Mouse (Mus musculus) limb, embryonic 12.5 days (tissue): ENCODE data around the gene Tor3a. TPM values are rescaled to one million over a fixed set of nuclear protein-coding genes. Genes with fewer than 3 reads are reported as not detected.

Source experiments
- ATAC-seq: fragments of 200-750 bp; cut with Nextera tagmentation; 2 replicates; pipeline ENCODE4 v1.8.0; 2017; ENCODE audit warnings: low read depth, moderate TSS enrichment; ENCODE audit not compliant: insufficient number of reproducible peaks, insufficient read depth, low FRiP score, low TSS enrichment
- H3K27ac ChIP-seq: fragments of 300-500 bp; sonication (generic); 2 replicates; pipeline ENCODE4 v1.5.1; 2016; ENCODE audit warnings: mild to moderate bottlenecking, moderate library complexity
- H3K27me3 ChIP-seq: fragments of 300-500 bp; sonication (generic); 2 replicates; pipeline ENCODE4 v1.6.1; 2016; ENCODE audit warnings: mild to moderate bottlenecking, moderate library complexity
- H3K36me3 ChIP-seq: fragments of 300-500 bp; sonication (generic); 2 replicates; pipeline ENCODE4 v1.6.1; 2016; ENCODE audit warnings: mild to moderate bottlenecking, moderate library complexity
- H3K4me1 ChIP-seq: fragments of 300-500 bp; sonication (generic); replicated peaks from 2 replicates; pipeline ENCODE4 v1.6.1; 2016
- H3K4me2 ChIP-seq: fragments of 300-500 bp; sonication (generic); 2 replicates; pipeline ENCODE4 v1.6.1; 2016; ENCODE audit warnings: mild to moderate bottlenecking, moderate library complexity
- H3K4me3 ChIP-seq: fragments of 300-500 bp; sonication (generic); replicated peaks from 2 replicates; pipeline ENCODE4 v1.5.1; 2016; ENCODE audit warnings: mild to moderate bottlenecking
- H3K9ac ChIP-seq: fragments of 300-500 bp; sonication (generic); replicated peaks from 2 replicates; pipeline ENCODE4 v1.6.1; 2016; ENCODE audit warnings: mild to moderate bottlenecking, moderate library complexity
- H3K9me3 ChIP-seq: fragments of 300-500 bp; sonication (generic); 2 replicates; pipeline ENCODE4 v1.6.1; 2016; ENCODE audit warnings: mild to moderate bottlenecking, moderate library complexity
- WGBS: fragments of 180-500 bp; shearing (Covaris S2); methylation state at CpG from one replicate; pipeline ENCODE4 v1.1.7; 2016; 5-methylcytosine and 5-hydroxymethylcytosine counted together
- polyA plus RNA-seq: library from polyadenylated mRNA; unstranded; fragments of >200 nt; fragmentation: Nextera tagmentation; extraction: Ambion mirVana; gene quantifications from 2 replicates; pipeline ENCODE4 v1.2.1, GENCODE M21; 2016

Gene Tor3a
- polyA plus RNA-seq, 1 experiment from 2014 or later: 7.9 TPM

DNA sequence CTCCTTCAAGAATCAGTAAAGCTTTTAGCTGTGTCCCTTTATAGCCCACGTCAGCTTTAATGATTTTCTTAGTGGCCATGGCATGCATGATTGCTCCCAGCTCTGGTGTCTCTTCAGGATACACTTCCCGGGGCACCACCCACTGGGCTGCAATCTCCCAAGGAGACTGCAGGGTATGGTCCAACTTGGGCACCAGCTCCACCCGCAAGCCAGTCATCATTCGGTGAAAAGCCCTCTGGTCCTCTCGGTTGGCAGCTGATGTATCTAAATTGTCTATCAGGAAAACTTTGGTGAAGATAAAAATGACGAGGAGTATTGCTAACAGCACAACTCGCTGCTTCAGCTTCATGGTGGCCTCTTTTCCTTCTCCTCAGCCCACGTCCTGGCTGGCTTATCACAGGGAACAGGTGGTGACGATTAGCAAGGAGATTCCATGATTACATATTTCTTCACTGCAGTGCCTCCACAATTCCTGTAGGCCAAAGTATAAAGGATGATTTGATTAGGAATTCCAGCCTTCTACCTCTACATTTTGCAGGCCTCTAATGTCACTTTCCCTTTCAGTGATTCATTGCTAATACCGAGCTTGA lies 31.6 kb upstream of the Tor3a start:
- no peak overlapping the region for H3K4me2 ChIP-seq
- H3K9ac ChIP-seq: no peak overlapping the region
- peaks cover 10% of the 10 kb centered on the region for H3K4me1 ChIP-seq
- WGBS: 82% methylated on average over 10 of the region's 10 CpGs
- no peaks in the 10 kb centered on the region for H3K27me3 ChIP-seq
- peaks cover 45% of the 10 kb centered on the region for H3K36me3 ChIP-seq
- ATAC-seq: no peak
- H3K9me3 ChIP-seq: no peaks in the 10 kb centered on the region
- H3K27ac ChIP-seq: no peak overlapping the region
- H3K4me3 ChIP-seq: no peak overlapping the region

DNA sequence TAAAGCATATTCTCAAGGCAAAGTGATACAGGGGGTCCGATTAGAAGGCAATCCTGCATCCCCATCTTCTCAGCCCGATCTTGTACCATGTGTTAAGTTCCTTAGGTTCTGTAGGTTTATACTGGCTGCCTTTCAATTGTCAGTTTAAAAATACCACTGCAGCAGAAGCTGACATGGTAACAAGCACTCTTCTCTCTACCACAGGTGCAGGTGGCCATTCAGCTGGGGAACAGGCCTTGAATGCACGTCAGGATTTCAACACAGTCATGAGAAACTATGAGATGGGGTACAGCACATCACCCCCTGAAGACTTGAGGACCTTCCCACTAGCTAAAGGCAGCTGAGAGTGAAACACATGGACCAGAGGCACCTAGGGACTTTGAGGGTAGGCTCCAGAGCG lies 29.3 kb upstream of the Tor3a start:
- H3K4me1 ChIP-seq: no peaks in the 10 kb centered on the region
- H3K4me3 ChIP-seq: no peak overlapping the region
- H3K27ac ChIP-seq: no peak overlapping the region
- peaks cover 64% of the 10 kb centered on the region for H3K36me3 ChIP-seq
- WGBS: 89% methylated on average over 4 of the region's 4 CpGs
- H3K4me2 ChIP-seq: no peak overlapping the region
- H3K9me3 ChIP-seq: no peaks in the 10 kb centered on the region
- H3K27me3 ChIP-seq: no peaks in the 10 kb centered on the region
- ATAC-seq: no peak
- H3K9ac ChIP-seq: no peak overlapping the region

DNA sequence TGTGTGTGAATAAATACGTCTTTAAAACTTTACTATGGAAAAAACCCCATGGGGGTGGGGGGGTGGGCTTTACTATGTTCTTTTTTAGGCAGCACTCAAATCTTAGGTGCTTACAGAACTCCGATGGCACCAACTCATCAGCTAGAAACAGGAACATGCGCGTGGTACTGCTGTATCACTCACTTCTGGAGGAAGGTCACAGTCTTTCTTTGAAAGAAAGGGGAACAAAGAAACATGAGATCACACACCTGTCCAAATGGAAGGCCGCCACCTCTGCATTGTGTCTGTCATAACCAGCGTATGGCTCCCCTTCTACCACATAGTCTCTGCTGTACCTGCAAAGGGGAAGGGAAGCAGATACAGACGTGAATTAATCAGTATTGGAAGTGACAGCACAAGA lies 28.0 kb upstream of the Tor3a start:
- Histone ChIP-seq H3K27ac (no peak overlapping the region), H3K4me2 (no peak overlapping the region), H3K4me3 (no peak overlapping the region), H3K9ac (no peak overlapping the region), H3K36me3 (peaks cover 75% of the 10 kb centered on the region), H3K9me3 (no peaks in the 10 kb centered on the region), H3K4me1 (no peaks in the 10 kb centered on the region), H3K27me3 (no peaks in the 10 kb centered on the region)
- no peak for ATAC-seq
- WGBS: 85% methylated on average over 7 of the region's 7 CpGs

DNA sequence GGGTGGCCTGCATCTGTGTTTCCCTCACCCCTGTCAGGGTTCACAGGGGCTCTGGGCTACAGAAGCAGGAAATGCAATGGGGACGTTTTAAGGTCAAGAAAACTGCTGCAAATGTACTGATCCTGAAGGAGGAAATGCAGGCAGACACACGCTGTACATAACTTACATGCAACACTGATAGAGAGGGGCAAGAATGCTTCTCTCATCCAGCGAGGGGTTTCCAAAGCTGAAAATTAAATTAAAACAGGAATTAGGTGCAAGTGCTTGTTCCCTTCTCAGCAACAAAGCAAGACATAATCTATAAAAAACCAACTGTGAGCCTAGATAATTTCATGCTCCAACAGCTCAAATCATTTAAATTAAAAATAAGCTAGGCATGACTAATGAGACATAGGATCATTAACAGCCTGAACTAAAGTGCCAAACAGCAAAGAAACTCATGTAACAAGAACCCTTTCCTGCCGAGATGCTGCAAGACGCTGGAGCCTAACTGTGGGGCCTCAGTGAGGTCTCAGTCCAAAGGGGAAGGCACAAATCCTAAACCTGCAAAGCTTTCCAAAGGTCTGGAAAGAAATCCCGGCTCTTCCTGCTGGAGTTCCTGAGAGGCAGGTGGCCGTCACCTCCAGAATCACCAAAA lies 12.0 kb upstream of the Tor3a start:
- Histone ChIP-seq H3K27me3 (no peaks in the 10 kb centered on the region), H3K4me3 (no peak overlapping the region), H3K4me2 (no peak overlapping the region), H3K9me3 (no peaks in the 10 kb centered on the region), H3K4me1 (0 out of 2 replicates have a peak, but pooled peaks cover 5% of the 10 kb centered on the region), H3K9ac (no peak overlapping the region), H3K36me3 (peaks cover 85% of the 10 kb centered on the region), H3K27ac (no peak overlapping the region)
- ATAC-seq: no peak
- 71% methylated on average over 7 of the region's 7 CpGs for WGBS

DNA sequence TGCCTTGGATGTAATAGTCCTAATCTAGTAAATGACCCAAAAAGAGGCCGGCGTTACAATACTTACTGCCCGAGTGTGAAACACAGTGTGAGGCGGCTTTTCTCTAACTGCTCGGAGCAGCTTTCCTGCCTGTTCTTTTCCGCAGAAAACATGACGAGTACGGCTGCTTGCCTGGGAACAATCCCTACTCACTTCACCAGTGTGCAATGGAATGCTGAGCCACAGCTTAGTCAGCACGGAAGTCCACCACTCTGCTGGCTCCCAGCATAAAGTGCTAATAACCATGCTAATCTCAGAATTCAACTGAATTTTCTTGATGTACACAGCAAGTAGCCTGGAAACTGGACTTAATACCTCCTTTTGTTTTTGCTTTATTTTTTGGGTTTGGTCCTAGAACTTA lies 5.4 kb upstream of the Tor3a start:
- no peak for ATAC-seq
- Histone ChIP-seq H3K9me3 (no peaks in the 10 kb centered on the region), H3K36me3 (peaks cover 42% of the 10 kb centered on the region), H3K4me3 (no peak overlapping the region), H3K9ac (no peak overlapping the region), H3K27me3 (no peaks in the 10 kb centered on the region), H3K27ac (no peak overlapping the region), H3K4me1 (peaks cover under 1% of the 10 kb centered on the region; the same call in 1 of the 2 replicates), H3K4me2 (no peak overlapping the region)
- WGBS: 83% methylated on average over 9 of the region's 9 CpGs

DNA sequence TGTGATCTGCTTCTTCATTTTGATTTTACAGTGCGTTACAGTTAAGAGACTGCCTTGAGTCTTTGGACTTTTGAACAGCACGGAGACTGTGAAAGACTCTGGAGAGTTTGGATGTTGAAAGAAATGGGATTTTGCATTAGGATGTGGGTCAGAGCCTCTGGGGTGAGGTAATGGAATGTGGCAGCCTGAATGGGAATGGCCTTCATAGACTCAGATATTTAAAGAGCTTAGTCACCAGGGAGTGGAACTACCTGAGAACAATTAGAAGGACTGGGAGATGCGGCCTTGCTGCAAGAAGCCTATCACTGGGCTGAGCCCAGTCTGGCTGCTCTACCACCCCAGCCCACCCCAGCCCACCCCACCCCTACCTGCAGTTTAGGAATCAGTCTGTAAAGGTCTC lies 3.1 kb upstream of the Tor3a start:
- Histone ChIP-seq H3K9ac (no peak overlapping the region), H3K4me2 (no peak overlapping the region), H3K4me1 (peaks cover 20% of the 10 kb centered on the region), H3K9me3 (no peaks in the 10 kb centered on the region), H3K36me3 (peaks cover 23% of the 10 kb centered on the region), H3K27ac (no peak overlapping the region), H3K4me3 (no peak overlapping the region), H3K27me3 (peaks cover 10% of the 10 kb centered on the region; the same call in 1 of the 2 replicates)
- no peak for ATAC-seq
- WGBS: 80% methylated on average over 3 of the region's 3 CpGs

DNA sequence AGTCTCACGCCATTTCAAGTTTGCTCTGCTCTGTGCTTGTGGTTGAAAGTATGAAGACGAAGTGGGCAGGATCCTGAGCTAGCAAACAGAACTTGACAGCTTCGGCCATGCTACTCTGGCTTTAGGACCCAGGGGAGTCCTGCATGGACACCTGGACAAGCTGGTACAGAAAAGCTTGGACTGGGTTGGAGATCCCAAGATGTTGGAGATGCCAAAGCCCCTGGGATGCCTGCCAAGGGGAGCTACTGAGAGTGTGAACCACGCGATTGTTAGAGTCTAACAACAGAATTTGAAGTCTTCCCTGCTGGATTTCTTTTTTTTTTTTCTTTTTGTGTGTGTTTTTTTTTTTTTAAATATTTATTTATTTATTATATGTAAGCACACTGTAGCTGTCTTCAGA lies 2.4 kb upstream of the Tor3a start:
- Histone ChIP-seq H3K9me3 (no peaks in the 10 kb centered on the region), H3K4me1 (peaks cover 20% of the 10 kb centered on the region), H3K9ac (no peak overlapping the region), H3K36me3 (peaks cover 20% of the 10 kb centered on the region), H3K27me3 (peaks cover 10% of the 10 kb centered on the region; the same call in 1 of the 2 replicates), H3K4me2 (no peak overlapping the region), H3K4me3 (no peak overlapping the region), H3K27ac (no peak overlapping the region)
- 86% methylated on average over 5 of the region's 5 CpGs for WGBS
- ATAC-seq: no peak

DNA sequence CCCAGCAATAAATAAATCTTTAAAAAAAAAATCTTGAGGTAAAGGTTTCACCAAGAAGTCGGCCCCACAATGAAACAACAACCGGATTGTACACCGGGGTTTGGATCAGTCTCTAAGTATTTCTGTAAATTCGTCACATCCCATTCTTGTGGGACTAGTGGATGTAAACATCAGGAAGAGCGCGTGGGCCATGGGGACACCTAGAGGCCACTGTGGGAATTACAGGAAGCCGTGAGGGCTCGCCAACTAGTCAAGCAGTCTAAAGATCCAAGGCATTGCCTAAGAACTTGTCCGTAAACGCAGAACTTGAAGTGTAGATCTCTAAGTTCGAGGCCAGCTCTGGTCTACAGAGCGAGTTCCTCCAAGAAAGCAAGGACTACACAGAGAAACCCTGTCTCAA lies 2.0 kb upstream of the Tor3a start:
- ATAC-seq: no peak
- Histone ChIP-seq H3K9ac (no peak overlapping the region), H3K4me1 (peaks cover 20% of the 10 kb centered on the region), H3K27ac (no peak overlapping the region), H3K4me2 (no peak overlapping the region), H3K36me3 (peaks cover 16% of the 10 kb centered on the region), H3K9me3 (no peaks in the 10 kb centered on the region), H3K4me3 (no peak overlapping the region), H3K27me3 (peaks cover 10% of the 10 kb centered on the region; the same call in 1 of the 2 replicates)
- WGBS: 39% methylated on average over 12 of the region's 12 CpGs

DNA sequence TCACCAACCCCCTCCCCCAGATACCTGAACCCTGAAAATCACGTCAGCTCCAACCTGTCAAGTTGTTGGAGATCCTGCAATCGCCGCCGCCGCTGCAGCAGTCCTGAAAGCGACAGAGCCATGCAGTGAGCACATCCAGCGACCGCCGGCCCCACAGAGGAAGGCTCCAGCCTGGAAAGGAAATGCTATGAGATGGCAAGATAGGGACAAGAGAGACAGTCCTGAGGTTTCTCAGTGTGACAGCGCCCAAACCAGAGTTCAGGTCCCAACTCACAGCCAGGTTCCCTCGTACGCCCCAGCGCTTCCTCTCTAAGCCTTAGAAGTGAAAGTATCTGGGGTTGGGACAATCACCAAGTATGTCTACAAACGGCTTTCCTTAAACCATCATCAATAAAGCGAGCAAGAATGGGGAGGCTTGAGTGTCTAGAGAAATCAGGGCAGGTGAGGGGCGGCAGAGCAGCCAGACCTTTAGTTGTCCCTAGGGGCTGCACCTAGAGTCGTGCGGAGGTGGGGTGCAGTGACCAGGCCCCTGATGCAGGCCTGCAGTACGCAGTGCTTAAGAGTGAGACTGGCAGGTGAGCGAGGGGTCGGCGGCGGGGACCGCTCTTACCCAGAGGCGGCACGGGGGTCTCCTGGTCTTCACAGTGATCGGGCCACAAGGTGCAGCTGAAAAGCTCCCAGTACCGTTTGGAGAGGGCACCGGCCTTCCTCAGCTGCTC lies 521 bp downstream of the Tor3a start:
- ATAC-seq: 0 out of 2 replicates have a peak, but pooled peaks have one; percentile 16
- H3K4me1 ChIP-seq: peaks cover 33% of the 10 kb centered on the region
- peak overlapping the region; percentile 99 for H3K4me2 ChIP-seq
- H3K4me3 ChIP-seq: peak overlapping the region; percentile 60
- H3K36me3 ChIP-seq: no peaks in the 10 kb centered on the region
- WGBS: 2% methylated on average over 29 of the region's 29 CpGs
- H3K9me3 ChIP-seq: no peaks in the 10 kb centered on the region
- H3K27ac ChIP-seq: 0 out of 2 replicates have a peak overlapping the region, but pooled peaks have one; percentile 29
- H3K9ac ChIP-seq: peak overlapping the region; percentile 66
- peaks cover 10% of the 10 kb centered on the region; the same call in 1 of the 2 replicates for H3K27me3 ChIP-seq

DNA sequence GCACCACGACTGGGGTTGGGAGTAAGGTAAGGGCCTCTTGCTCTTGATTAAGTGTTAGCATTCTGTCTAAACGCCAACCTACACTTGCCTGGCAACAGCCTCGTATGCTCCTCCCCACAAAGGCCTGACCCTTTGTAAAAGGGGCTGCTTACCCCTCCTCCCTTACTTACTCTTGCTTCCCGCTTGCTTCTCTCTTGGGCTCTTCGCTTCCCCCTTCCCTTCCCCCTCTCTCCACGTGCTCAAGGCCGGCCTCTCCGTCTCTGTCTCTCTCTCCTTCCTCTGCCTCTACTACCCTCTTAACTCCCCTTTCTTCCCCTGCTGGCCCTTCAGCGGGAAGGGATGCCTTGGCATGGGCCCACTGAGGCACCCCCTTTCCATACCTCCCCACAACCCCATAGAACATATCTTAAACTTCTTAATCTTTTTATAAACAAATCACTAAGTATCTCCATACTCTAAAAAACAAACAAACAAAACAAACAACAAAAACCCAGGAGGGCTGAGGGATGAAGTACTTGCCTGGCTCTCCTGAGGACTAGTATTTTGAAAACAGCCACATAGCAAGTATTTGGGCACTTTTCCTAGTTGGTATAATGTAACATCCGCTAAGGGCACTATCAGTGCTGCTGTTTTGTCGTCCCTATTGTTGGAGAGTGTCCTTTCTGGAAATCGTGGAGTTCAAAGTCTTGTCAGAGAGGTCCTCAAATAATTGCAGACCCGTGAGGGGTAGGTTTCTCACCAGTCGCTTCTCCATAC lies 1.3 kb downstream of the Tor3a start:
- peak overlapping the region; percentile 99 for H3K4me2 ChIP-seq
- peak overlapping the region; percentile 66 for H3K9ac ChIP-seq
- H3K4me3 ChIP-seq: peak overlapping the region; percentile 60
- 7% methylated on average over 14 of the region's 14 CpGs for WGBS
- no peak overlapping the region for H3K27ac ChIP-seq
- H3K9me3 ChIP-seq: no peaks in the 10 kb centered on the region
- peaks cover 10% of the 10 kb centered on the region; the same call in 1 of the 2 replicates for H3K27me3 ChIP-seq
- ATAC-seq: no peak
- no peaks in the 10 kb centered on the region for H3K36me3 ChIP-seq
- peaks cover 38% of the 10 kb centered on the region for H3K4me1 ChIP-seq

DNA sequence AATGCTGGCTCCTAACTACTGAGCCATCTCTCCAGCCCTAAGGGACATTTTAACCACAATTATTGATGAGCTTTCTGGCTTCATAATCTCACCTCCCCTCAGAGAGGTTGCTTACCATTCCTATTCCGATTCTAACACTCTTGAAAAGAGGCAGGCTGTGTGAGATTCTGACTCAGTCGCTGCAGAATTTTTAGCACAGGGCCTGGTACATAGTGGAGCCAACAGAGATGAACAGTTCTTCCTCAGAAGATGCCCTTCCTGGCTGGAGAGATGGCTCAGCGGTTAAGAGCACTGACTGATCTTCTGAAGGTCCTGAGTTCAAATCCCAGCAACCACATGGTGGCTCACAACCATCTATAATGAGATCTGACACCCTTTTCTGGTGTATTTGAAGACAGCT lies 2.2 kb downstream of the Tor3a start:
- peaks cover 10% of the 10 kb centered on the region; the same call in 1 of the 2 replicates for H3K27me3 ChIP-seq
- no peaks in the 10 kb centered on the region for H3K36me3 ChIP-seq
- peaks cover 41% of the 10 kb centered on the region for H3K4me1 ChIP-seq
- H3K9ac ChIP-seq: no peak overlapping the region
- no peak for ATAC-seq
- no peak overlapping the region for H3K4me2 ChIP-seq
- H3K9me3 ChIP-seq: no peaks in the 10 kb centered on the region
- H3K27ac ChIP-seq: no peak overlapping the region
- WGBS: 94% methylated on average over 3 of the region's 3 CpGs
- H3K4me3 ChIP-seq: no peak overlapping the region
